Mouse (Mus musculus) stomach, postnatal 0 days (tissue): ENCODE measurements around the gene Amotl2.

Experiments
- CTCF ChIP-seq: IDR thresholded peaks from 2 replicates; pipeline ENCODE4 v1.5.1; 2016; ENCODE audit warnings: antibody characterized with exemption, low read depth, mild to moderate bottlenecking, moderate library complexity
- EP300 ChIP-seq: optimal IDR thresholded peaks from 2 replicates; pipeline ENCODE3; 2016; ENCODE audit warnings: antibody characterized with exemption

- TF ChIP-seq CTCF, result no peak
- TF ChIP-seq EP300, result no peak
These were observed 53.7 kb downstream of the Amotl2 start for GRCm38 (mm10) chr9:102770190-102770589.
